Mouse (Mus musculus) adrenal gland, postnatal 14 days (tissue): ENCODE results near the gene Sept9. TPM values are rescaled to one million over a fixed set of nuclear protein-coding genes. Genes with fewer than 3 reads are reported as not detected.

Experiments used
- DNase-seq: peaks from one replicate; pipeline ENCODE4 v3.0.0; 2021; ENCODE audit warnings: mixed read lengths
- total RNA-seq: library from RNA; stranded (reverse); gene quantifications from 2 replicates; pipeline ENCODE4 v1.2.3, GENCODE M21; 2021

Sept9 gene
- total RNA-seq, 1 experiment from 2014 or later: 133 TPM

DNA sequence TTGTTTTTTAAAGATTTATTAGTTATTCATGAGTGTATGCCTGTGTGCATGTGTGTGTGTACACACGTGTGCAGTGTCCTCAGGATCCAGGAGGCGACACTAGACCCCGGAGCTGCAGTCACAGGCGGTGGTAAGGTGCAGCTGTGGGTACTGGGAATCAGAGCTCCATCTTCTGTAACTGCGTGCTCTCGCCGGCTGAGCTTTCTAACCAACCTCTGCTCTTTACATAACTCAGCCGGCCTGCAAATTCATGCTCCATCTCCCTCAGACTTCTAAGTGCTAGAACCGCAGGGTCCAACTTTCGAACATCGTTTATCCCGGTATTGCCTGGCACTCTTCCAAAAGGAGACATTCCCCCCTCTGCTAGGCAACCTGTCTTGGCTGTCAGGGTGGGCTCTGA lies 24.0 kb upstream of the Sept9 start:
- DNase-seq: no peak

DNA sequence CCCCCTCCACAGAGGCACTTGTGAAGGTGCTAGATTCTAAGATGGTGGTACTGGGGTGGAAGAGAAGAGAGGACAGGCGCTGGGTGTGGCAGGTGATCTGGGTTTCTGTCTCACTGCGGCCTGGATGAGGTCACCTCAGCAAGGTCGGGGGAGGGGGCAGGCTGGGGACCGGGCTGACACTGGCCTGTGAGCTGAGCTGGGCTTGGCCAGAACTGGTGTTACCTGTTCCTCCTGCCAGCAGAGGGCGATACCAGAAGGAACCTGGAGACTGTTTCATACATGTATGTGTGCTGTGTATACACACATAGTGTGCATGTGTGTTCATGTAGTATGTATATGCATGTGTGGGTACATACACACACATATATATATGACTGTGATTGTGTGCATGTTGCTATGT lies 23.2 kb upstream of the Sept9 start:
- DNase-seq: peak; percentile 87

DNA sequence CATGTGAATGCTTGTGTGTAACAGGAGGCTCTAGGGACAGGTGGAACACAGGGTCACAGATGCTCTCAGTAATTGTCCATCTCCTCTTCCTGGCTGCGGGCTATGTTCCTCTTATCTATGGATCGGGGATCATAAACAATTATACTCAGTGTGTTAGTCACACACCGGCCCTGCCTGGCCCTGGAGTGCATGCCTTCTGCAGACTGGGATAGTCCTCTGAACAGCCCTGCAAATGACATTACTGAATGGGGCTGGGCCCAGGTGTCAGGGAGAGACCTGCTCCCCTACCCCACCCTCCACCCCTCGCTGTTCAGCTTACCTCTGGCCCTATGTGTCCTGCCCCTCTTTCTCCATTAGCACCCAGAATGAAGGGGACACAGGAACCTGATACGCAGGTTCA lies 22.6 kb upstream of the Sept9 start:
- no peak for DNase-seq

DNA sequence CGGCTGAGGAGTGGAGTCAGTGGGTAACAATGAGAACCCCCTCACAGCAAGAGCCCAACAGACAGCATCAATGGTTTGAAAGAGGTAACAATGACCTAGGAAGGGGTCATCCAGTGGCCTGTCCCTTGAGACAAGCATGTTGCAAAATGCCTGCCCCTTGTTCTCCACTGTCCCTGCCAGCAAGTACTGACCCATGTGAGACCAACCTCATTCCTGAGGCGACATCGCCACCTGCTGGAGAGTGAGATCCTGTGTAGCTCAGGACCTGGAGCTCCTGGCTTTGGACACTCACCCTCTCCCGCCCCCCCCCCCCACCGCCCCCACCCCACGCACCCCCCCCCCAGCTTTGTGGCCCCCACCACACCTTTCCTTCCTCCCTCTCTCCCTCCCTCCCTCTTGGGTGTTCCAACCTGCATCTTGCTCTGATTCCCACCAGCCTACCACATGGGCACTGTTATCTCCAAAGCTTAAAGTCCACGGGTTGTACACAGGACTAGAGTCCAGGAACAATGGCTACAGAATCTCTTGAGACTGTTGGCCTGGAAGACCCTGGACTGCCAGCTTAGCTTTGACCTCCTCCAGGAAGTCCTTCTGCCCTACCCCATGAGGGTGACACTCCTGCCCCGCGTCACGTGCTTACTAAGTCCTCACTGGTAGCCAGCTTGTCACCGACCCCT lies 22.0 kb upstream of the Sept9 start:
- peak; percentile 96 for DNase-seq

DNA sequence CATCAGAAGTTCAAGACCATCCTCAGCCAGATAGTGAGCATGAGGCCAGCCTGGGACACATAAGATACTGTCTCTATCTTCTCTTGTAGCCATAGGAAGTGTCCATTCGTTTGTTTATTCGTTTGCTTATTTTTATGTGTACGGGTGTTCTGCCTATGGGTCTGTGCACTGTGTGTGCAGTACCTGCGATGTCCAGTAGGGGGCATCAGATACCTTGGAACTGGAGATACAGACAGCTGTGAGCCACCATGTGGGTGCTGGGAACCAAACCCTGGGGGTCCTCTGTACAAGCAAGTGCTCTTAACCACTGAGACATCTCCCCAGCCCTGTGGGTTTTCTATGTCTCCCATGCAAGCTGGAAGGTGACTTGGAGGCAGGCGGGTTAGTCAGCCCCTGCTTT lies 19.6 kb upstream of the Sept9 start:
- no peak for DNase-seq

DNA sequence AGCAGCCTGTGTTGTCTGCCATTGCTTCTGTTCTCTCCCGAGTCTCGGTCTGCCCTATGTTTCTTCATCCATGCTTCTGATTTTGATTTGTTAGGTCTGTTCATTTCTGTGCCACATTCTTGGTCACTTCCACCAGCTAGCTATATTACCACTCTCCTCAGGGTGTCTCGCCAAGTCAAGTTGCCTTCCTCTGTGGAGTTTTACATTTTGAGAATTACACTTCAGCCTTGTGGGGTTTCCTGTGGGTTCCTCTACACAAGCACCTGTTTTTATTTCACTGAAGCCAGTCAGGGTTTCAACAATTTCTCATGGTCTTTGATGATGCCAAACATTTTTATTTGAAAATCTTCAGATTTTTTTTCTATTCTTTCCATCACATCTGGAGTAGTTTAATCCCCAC lies 16.7 kb upstream of the Sept9 start:
- no peak for DNase-seq

DNA sequence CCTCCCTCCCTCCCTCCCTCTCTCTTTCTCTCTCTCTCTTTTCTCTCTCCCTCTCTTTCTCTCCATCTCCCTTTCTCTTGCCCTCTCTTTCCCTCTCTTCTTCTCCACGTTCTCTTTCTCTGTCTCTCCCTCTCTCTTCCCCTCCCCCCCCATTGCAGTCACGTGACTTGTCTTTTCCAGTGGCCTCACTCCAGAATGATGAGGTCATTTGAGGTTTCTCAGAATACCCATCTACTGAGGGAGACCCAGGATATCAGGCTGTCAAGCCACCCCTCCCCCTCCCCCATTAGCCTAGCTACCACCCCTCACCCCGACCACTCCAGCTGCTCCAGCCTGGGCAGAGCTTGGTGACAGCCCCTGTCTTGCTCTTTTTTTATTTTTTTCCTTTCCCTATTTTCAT lies 16.2 kb upstream of the Sept9 start:
- no peak for DNase-seq

DNA sequence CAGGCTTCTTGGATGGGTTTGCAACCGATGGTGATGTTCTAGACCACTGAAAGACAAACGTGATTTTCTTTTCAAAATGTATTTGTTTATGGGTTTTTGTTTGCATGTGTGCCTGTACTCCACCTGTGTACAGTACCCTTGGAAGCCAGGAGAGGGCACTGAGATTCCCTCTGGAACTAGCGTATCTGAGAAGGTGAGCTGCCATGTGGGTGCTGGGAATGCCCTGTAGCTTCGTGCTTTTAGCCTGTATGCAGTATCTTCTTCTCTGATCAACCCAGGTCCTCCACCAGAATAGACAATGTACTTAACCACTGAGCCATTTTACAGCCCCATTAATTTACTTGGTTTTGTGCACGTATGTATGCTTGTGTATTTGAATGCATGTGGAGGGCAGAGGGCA lies 15.6 kb upstream of the Sept9 start:
- DNase-seq: no peak

DNA sequence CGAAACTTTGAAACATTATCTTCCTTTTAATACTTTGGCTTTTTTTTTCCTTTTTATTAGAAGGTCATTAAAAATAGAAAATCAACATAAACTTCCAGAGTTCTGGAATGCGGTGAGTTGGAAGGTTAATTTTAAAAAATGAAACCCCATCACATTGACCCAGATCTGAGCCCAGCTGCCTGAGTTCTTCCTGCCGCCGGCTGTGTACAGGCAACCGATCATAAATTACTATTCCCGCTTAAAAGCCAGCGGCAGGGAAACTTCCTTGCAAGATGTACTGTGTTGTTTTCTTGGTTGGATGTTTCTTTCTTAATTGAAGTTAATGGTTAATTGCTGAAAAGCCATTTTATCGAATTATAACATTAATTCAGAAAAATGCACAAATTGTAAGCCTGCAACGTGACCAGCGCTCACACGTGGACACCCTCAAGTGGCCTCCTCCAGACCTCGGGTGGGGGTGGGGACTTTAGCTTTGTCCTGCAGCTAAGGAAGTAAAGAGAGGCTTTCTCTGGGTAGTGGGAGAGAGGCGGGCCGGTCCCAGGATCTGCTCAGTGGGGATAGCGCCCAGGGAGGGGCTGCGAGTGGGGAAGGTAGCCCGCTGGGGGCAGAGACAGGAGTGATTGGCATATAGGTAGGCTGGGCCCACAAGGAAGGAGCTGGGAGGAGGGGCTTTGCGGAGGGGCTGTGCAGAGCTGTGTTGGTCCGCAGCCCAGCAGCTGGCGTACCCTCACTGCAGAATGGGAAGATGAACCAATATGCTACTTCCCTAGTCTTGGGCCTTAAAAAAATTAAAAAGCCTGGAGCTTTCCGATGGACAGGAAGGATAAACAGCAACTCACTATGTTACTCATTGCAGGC lies 14.2 kb upstream of the Sept9 start:
- no peak for DNase-seq

DNA sequence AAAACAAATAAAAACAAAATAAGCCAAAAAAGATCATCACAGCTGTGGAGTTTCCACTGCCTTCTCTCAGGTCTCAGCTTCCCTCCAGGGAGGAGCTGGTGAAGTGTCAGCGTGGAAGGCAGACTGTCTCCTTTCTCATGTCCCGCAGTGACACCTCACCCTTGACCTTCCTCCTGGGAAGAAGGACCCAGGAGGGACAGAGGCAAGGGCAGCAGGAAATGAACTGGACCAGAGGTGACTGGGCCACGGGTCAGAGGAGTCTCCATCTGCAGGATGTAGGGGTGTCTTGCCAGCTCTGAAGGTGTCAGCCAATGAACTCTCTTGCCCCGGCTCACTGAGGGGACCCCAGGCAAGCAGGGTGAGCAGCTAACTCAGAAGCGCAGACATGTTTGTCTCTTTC lies 7.9 kb upstream of the Sept9 start:
- DNase-seq: peak; percentile 61

DNA sequence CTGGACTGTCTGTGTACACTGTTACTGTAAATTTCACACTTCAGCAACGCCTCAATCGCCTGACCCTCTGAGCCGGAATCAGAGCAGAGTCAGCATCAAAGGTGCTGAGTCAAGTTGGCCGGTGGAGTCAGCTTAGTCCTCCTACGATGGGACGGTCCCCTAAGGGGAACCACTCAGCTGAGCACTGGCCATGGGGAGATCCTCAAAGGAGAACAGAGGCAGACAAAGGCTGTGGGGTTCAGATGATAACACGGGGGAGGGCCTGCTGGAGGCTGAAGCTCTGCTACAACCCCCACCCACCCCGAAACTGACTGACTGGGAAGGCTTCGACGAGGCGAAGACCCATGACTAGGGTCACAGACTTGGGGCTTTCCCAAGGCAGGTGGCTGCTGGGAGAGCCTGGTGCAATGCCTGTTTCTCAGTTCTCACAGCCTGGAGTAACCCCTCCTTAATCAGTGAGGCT lies 5.0 kb upstream of the Sept9 start:
- no peak for DNase-seq

DNA sequence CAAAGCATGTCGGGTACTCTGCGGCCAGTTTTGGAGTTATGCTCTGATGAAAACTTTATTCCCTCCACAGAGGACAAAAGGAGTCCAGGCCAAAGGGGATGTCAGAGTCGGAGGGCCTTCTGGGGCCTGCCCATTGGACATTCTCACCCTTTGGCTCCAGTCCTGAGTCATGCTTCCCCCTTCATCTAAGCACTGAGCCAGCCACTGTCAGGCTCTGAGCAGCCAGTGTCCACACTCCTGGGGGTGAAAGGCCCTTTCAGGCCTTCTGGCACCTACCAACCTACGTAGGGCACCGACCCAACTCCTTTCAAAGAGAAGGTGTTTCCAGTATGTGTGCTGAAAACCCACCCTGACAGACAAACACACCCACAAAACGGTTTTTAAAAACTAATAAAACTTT lies 3.8 kb upstream of the Sept9 start:
- peak; percentile 52 for DNase-seq

DNA sequence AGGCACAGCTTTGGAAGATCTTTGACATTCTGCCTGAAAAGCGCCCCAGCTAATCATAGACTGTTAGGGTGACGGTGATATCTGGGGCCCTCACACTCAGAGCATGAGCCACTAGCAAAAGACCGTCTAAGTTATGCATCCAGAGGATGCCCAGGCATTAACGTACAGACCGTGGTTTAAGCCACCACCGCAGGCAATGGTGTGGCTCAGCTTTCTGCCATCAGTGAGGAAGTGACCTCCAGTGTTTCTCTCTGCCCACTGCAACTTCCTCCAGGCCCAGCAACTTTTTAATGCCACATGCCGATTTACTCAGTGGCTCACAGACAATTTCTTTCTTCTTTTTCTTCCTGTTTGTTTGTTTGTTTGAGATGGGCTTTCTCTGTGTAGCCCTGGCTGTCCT lies 2.8 kb upstream of the Sept9 start:
- DNase-seq: no peak

DNA sequence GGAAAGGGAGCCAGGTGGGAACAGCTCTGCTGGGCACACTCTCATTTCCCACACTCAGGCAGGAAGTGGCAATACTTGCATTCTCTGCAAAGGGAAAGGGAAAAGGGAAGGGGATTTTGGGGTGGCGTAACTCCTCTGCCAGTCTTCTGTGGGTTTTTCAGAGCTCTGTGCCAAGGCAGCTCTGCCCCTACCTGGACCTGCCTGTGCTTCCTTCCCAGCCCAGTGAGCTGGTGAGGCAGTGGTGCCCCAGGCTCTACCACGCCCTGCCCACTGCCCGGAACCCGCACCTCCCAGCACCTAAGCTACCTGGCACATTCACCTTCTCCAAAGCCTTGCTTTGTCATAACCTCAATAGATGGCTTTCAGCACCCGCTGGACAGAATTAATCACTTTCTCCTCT lies 1.3 kb upstream of the Sept9 start:
- DNase-seq: no peak

DNA sequence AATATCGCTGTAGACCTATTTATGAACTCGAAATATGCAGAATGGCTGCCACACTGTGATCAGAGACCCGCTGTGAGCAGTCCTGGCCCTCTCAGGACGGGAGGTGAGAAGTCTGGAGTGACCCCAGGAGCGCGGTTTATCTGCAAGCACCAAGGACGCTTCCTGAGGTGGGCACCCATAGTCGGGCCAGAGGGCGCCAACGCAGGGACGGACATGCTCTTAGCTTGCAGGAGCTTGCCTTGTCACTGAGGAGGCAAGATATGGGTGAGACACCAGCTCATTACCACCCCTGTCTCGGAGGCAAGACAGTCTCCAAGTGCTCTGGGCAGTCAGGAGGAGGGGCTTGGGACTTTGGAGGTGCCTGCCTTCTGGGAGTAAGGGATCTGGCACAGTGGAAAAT lies 2.4 kb downstream of the Sept9 start:
- no peak for DNase-seq

DNA sequence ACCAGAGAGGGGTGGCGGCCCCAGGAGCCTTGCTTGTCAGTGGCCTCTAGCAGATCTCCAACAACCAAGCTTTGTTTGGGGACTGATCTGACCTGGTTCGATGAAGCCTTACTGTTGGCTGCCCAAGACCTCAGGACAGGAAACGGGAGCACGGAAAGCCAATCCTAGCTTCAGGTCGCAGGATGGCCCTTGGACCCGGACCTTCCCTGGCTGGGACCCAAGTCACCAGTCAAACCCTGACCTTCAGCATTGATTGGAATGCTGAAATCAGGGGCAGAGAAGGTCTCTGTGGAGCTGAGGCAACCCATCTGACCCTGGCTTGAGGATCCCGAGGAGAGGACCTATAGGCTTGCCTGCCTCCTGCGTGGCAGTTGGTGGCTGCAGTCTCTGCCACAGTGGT lies 5.1 kb downstream of the Sept9 start:
- DNase-seq: peak; percentile 30

DNA sequence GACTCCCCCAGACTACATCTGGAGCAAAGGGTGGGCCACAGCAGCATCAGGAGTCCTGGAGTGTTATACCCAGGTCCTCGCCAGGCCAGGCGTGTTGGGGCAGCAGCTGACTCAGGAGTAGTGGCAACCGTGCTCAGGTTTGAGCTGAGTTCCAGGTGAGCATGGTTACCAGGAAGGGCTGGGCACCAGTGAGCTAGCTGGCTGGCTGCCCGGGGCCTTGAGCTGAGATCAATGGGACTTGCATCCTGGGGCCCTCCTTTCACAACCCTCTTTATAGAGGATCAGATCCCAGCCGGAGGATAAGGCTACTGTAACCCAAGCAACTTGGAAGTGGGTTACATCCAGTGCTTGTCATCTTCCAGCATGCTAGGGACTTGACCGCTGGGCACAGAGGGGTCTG lies 5.6 kb downstream of the Sept9 start:
- DNase-seq: peak; percentile 42

DNA sequence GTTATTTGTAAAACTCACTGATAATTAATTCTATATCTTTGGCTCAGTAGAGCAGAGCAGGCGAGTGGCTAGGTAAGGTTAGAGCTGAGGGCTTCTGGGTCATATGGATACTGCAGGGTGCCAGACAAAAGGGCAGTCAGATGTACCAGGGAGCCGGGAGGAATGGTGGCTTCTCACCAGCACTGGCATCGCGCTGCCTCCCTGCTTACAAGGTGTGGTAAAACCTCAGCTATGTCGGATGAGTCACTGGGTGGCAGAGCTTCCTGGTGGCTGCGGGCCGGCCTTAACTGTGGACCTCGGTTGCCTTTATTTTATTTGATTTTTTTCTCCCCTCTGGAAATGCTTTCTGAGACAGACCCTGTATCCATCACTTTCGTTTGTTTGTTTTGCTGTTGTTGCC lies 6.0 kb downstream of the Sept9 start:
- DNase-seq: no peak

DNA sequence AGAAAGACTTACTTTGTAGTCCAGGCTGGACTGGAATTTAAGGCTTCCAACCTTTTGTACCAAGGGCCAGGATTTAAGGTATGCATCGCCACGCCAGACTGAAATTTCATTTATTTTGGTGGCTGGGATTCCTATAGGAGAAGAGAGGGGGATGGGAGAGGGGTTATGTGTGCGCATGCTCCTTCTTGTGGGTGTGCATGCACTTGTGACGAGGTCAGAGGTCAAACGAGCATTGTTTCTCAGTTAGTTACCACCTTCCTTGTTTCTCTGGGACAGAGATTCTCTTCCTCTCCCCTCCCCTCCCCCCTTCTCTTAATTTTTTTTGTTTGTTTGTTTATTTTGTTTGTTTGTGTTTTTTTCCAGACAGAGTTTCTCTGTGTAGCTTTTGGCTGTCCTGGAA lies 8.0 kb downstream of the Sept9 start:
- no peak for DNase-seq

DNA sequence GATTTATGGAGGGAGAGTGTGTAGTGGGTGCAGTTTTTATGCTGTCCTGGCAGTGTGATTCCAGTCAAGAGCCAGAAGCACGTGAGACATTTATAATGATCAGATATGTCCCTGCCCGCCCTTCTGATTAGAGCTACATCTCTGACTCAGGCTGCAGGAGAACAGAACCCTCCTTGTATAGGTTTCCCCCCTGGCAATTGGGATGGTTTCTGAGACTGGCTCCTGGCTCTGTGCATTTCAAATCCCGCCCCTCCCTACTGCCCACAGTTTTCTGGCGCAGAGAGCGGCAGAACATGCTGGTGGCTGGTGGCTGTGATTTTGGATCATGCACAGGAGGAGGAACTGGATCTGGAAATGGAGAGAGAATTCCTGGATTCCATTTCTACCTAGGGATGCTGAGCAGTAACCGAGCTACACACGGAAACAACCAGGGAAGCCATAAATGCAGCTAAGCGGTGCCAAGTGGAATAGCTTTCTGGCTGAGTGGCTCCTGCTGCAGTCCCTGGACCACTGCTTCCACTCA lies 8.8 kb downstream of the Sept9 start:
- no peak for DNase-seq

DNA sequence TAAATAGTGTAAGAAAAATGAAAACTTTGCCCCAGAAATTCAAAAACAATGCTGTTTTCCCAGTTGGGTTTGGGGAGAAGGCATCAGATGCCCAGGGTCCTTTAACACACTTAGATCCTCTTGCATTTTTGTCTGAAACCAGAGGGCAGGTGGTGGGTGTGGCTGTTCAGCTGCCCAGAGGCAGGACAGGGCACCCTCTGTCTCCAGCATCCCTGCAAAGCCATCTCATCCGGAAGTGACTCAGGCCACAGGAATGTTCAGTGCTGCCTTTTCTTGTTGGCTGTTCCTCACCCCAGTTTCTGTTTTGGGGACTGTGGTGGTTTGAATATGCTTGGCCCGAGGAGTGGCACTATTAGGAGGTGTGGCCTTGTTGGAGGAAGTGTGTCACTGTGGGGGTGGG lies 17.3 kb downstream of the Sept9 start:
- no peak for DNase-seq

DNA sequence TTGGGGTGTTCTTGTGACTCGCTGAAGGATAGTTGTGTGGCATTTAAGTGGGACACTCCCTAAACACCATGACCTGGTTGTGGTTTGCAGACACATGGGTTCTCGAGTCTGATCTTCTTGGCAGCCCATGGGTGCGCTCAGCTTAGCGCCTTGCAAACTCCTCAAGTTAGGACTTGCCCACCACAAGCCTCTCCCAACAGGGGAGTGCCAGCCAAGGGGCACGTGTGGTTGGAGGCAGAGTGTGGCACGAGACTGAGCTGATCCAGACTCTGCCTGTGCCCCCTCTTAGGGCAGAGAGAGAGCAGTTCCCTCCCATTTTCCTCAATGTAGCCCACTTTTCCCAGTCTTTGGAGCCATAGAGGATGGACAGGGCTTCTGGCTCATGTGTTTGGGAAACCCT lies 18.6 kb downstream of the Sept9 start:
- no peak for DNase-seq

DNA sequence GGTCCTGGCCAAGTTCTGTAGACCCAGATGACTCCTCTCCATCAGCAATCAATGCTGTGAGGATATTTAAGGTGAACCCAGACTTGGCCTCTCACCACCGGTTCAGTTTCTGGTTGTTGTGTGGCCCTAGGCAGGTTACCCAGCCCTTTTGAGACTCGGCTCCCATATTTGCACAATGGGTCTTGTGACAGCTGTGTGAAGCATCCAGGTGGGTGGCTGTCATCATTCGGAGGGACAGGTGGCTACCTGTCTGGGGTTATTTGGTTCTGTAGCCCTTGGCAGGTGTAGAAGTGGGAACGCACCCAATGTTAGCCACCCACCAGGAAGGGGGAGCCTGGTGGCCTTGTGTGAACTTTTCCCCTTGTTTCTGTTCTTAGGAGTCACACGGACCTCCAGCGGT lies 19.0 kb downstream of the Sept9 start:
- no peak for DNase-seq

DNA sequence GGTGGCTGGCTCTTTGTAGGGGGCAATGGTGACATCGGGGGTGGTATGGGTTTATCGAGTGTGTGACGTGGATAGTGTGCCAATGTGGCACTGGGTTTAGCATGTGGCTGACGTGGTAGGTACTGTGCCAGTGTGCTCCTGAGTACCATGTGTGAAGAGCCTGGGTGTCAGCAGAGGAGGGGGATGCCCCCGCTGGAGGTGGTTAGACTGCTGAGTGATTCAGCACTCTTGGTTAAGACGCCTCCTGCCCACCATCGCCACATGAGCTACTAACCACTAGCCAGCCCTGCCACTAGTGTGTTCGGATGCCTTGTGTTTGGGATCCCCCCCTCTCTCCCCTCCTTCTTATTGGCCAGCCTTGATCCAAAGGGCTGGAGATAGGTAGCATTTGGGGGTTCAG lies 21.3 kb downstream of the Sept9 start:
- no peak for DNase-seq
